Mouse (Mus musculus) right cerebral cortex, adult 2 months (tissue): ENCODE results near the gene Olfr853.

ENCODE experiments used
- DNase-seq, 2 experiments: peaks; one replicate each; pipeline ENCODE4 v3.0.0; 2021 to 2022; ENCODE audit warnings: low spot score in 2 of 2

Olfr853 gene

DNA sequence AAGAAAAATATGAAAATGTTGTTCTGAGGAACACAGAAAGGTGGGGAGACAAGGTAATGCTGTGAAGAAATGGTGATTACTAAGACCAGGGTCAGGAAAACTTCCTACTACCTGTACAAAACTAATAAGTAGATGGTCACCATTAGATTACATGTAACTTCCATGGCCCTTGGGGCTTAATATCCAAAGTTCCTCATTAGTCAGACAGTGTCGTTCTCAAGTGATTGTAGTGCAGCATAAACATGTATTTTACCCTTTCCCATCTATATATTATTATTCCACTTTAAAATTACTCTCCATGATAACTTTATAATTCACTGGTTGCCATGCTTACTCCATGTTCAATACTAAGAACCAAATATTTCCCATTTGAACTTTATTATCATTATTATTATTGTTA is at the start of gene Olfr853:
Gene Olfr853 (minus strand): TSS at position 101 of the 400 bp plus-strand sequence.
- no peak for DNase-seq

GRCm38 (mm10) chr9:19582317-19582716 is 41.4 kb upstream of the Olfr853 start, which contains the start of gene Olfr855:
TSS of gene Olfr855 (plus strand) at chr9:19582617.
- DNase-seq = no peak

- DNase-seq = no peak
Measured at GRCm38 (mm10) chr9:19567282-19567681, 26.4 kb upstream of the Olfr853 start, which contains the start of gene Olfr854. TSS of gene Olfr854 (minus strand) at chr9:19567382.

- no peak for DNase-seq
Measured at GRCm38 (mm10) chr9:19492995-19493394, 47.9 kb downstream of the Olfr853 start, which contains the start of gene Olfr851. TSS of gene Olfr851 (plus strand) at chr9:19493295.
